Mouse (Mus musculus) frontal cortex, postnatal 10 days (tissue): ENCODE data around the gene Dnpep.

Experiments
- DNase-seq, 2 experiments: peaks; one replicate each; pipeline ENCODE4 v3.0.0; 2022; ENCODE audit warnings: low spot score in 2 of 2, mixed read lengths in 1 of 2

Gene Dnpep

GRCm38 (mm10) chr1:75264091-75264880 is 53.5 kb downstream of the Dnpep start, which contains the start of gene Ptprn:
TSS of gene Ptprn (minus strand) at chr1:75264502.
- DNase-seq = peak; percentile 76

- peak in 1 of 2 experiments; percentile 39 for DNase-seq
These were observed 54.5 kb downstream of the Dnpep start for GRCm38 (mm10) chr1:75262969-75263951.

DNA sequence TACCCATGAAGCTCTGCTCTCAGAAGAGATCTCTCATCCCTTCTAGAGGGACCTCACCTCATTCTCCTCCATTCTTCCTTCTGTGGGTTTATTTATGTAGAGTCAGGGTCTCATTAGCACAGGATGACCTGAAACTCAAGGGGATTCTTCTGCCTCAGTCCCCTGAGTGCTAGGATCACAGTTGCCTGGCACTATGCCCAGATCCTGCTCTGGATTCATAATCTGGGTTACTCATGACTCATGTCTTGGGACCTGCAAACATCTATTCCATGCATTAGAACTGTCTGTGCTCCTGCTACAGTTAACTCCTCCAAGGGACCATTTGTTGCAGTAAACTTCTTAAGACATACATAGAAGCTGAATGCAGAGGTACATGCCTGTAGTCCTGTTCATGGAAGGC is 56.5 kb downstream of the Dnpep start:
- DNase-seq = no peak
